Mouse (Mus musculus) G1E (cell line): ENCODE measurements at regions not wholly inside any gene's neighbourhood (a gene's known extent, or its start where the extent isn't known, plus 50 kb on each side); places are given as distances from the start of the nearest gene placed in this dataset.

Experiments used
- CTCF ChIP-seq: IDR thresholded peaks from 2 replicates; pipeline ENCODE4 v1.5.1; 2012; ENCODE audit warnings: low read depth, low read length, inconsistent platforms, mixed read lengths
- GATA1 ChIP-seq: IDR thresholded peaks from 2 replicates; pipeline ENCODE4 v1.6.1; 2012; ENCODE audit warnings: borderline replicate concordance, low read length, inconsistent platforms, mixed read lengths

- no peak for TF ChIP-seq CTCF
- TF ChIP-seq GATA1, result no peak
Measured at GRCm38 (mm10) chr17:35769175-35769960, 52.1 kb upstream of the Ier3 start.
